Mouse (Mus musculus) E14TG2a.4 (cell line): ENCODE data around the gene Plac9b.
"Not testable (repeated sequence)": the region's sequence is repeated elsewhere in the genome, so short reads cannot be mapped to it uniquely, and the experiment has no call there.

Source experiments
- CTCF ChIP-seq: conservative IDR thresholded peaks from 2 replicates; pipeline ENCODE4 v1.5.1; 2014; ENCODE audit warnings: low read length
- NANOG ChIP-seq: IDR thresholded peaks from 2 replicates; pipeline ENCODE4 v1.6.1; 2014; ENCODE audit warnings: borderline replicate concordance, low read length, mixed read lengths

DNA sequence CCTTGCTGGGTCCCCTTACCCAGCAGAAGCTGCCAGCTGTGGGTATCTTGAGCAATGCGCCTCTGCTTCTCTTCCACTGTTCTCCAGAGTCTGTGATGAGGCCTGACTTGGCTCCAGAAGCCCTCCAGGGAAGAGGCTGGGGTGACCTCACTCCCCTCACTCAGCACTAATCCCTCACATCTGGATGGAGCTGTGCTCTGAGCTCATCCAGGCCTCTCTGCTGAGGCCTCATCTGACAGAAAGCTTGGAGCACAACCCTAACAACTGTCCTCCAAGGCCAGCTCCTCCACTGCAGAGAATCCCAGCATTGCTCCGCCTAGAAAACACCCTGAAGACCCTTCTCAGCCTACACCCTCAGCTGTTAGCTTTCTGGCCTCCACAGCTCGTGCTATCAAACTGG is 8.3 kb downstream of the Plac9b start:
- TF ChIP-seq CTCF, NANOG: not testable (repeated sequence)
